Mouse (Mus musculus): ENCODE results near the gene Ccdc39.
A peak's percentile ranks its signal among the peaks of the same experiment; 100 is the strongest.

DNA sequence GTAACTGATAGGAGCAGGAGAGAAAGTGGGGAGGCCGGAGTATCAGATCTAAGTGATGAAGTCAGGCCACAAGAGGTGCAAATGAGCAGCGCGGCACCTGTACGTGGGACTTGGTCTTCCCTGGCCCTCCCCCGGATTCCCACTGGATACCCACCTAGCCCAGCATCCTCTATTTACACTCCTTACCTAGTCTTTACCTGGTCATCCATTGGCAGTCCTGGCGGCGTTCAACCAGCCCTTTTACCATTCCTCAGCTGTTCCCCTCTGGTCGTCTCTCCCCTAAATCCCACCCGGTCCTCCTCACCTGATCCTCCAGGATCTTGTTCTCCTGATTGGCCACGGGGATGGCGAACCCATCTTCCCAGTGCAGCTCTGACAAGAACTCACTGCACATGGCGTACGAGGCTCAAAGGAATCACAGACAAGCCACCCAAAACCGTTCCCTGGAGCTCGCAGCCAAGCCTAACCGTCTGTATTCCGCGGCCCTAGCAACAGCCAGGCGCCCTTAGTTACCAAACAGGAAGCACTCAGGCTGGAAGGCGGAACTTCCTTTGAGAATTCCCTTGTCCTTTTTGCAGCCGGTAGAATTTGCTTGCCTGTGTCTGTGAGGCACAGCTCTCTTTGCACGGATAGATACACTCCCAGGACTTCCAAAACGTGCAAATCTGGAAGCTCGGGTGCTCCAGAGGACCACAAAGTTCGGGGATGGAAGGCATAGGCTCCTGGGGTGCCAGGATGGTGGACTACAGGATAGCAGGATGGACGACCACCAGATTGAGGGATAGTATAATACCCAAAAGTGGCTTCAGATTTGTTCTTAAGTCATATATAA, at the start of gene Ccdc39:
- TF ChIP-seq CTCF (IDR thresholded peaks at IDR 0.05; ENCODE audit: insufficient read depth, low read length) (no peak), POLR2A (IDR thresholded peaks at IDR 0.05; ENCODE audit: borderline replicate concordance, extremely low read depth, low read depth, low read length) (0 out of 2 replicates have a peak, but pooled peaks have one; percentile 12)

Data from lung, adult 2 months (tissue).